Mouse (Mus musculus) T-helper 1 cell (primary cell): ENCODE measurements at regions not wholly inside any gene's neighbourhood (a gene's known extent, or its start where the extent isn't known, plus 50 kb on each side); places are given as distances from the start of the nearest gene placed in this dataset.

Experiments used
- in situ Hi-C: fragments of 300-600 bp; cut with MboI, MseI; formaldehyde crosslinking; loops from one replicate; pipeline ENCODE4 v1.15.1; 2025; ENCODE audit warnings: high pct_unique_total_duplicates

DNA sequence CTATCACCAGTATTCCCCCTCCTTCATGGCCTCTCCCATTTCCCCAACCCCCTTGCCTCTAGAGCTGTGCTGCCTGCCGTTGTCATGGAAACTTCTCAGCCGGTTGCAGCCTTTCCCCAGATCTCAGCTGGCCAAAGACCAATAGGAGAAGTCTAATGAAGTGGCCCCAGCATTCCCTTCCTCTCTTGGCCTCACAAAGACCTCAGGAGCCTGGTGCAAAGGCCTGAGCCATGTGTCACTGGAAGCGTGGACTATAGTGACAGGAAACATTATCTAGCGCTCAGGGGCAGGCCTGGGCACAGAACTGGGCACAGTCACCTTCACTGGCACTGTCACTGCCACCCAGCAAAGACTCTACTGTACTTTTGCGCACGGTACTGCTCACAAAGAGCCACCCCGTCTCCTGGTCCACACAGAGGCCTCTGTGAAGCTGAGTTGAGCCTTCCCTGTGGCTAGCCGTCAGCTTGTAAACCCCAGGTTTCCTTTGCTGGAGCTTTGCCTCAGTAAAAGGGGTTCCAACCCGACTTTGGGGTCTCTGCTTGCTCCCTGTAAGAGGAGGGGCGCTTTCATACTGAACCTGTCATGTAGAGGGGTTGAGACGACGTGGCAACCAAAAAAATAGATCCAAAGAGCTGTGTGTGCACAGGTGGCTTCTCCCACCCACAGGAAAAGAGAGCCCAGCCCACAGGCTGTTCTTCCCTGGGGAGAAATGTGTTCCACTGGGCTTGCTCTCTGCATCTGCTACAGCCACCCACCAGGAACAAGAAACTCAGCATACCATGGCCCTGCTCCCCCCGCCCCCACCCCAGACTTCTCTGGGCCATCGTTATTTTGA lies 282.5 kb upstream of the Gjb5 start:
- in situ Hi-C loops, result no loop called here

GRCm38 (mm10) chr4:127639765-127640164 lies 281.8 kb upstream of the Gjb5 start:
- in situ Hi-C loops, result no loop called here

- in situ Hi-C loops, result no loop called here
These were observed 279.0 kb upstream of the Gjb5 start for GRCm38 (mm10) chr4:127636934-127637333.

- in situ Hi-C loops, result no loop called here
These were observed 277.3 kb upstream of the Gjb5 start for GRCm38 (mm10) chr4:127635262-127635661.

DNA sequence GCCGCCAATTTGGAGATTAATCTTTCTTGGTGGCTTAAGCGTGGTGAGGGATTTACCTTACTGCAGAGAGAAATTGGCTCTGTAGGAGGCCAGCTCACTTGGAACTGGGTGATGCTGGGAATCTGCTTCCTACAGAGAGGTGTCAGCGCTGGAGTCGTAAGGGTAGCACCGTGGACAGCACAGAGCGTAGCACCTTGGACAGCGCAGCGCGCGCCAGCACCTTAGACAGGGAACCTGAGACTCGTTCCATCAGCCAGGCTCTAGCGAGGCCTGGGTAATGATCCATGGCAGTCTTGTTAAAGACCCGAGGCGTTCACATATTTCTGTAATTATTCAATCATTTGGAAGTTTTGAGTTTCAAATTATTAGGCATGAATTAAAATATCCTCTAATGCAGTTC lies 261.9 kb upstream of the Gjb5 start:
- in situ Hi-C loops, result no loop called here

GRCm38 (mm10) chr4:127612761-127613160 lies 254.8 kb upstream of the Gjb5 start:
- in situ Hi-C loops, result loop anchor here (5.0 kb wide), 1 partner anchor 235 kb away; no protein-coding TSS in a partner anchor

- in situ Hi-C loops, result no loop called here
These were observed 242.9 kb upstream of the Gjb5 start for GRCm38 (mm10) chr4:127600919-127601318.

GRCm38 (mm10) chr4:127598610-127599009 lies 240.6 kb upstream of the Gjb5 start:
- in situ Hi-C loops, result no loop called here

- in situ Hi-C loops, result no loop called here
These were observed 236.1 kb upstream of the Gjb5 start for GRCm38 (mm10) chr4:127594081-127594480.

- in situ Hi-C loops, result no loop called here
These were observed 233.6 kb upstream of the Gjb5 start for GRCm38 (mm10) chr4:127591540-127591939.

DNA sequence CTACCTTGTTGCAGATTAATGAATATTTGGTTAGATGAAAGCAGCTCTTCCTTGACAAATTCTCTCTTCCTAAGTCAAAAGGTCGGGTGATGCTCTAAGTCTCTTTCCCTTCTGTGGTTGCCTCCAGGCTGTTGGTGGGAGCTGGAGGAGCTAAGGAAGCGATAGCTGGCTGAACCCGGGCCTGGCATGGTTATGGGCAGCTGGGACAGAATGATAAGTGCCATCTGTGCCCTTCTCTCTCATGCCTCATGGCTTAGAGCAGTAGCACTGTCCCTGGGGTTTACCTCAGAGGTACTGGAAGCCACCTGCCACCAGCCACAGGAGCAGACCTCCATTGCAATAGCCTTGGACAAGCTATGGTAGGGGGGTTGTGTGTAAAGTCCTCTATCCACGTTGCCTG lies 228.8 kb upstream of the Gjb5 start:
- in situ Hi-C loops, result no loop called here

GRCm38 (mm10) chr4:127576521-127576920 lies 218.5 kb upstream of the Gjb5 start:
- in situ Hi-C loops, result no loop called here

GRCm38 (mm10) chr4:127562602-127563001 lies 204.6 kb upstream of the Gjb5 start:
- in situ Hi-C loops, result no loop called here

- in situ Hi-C loops, result no loop called here
These were observed 200.6 kb upstream of the Gjb5 start for GRCm38 (mm10) chr4:127558572-127558971.

GRCm38 (mm10) chr4:127552456-127553225 lies 194.7 kb upstream of the Gjb5 start:
- in situ Hi-C loops, result no loop called here

GRCm38 (mm10) chr4:127549581-127549980 lies 191.6 kb upstream of the Gjb5 start:
- in situ Hi-C loops, result no loop called here

DNA sequence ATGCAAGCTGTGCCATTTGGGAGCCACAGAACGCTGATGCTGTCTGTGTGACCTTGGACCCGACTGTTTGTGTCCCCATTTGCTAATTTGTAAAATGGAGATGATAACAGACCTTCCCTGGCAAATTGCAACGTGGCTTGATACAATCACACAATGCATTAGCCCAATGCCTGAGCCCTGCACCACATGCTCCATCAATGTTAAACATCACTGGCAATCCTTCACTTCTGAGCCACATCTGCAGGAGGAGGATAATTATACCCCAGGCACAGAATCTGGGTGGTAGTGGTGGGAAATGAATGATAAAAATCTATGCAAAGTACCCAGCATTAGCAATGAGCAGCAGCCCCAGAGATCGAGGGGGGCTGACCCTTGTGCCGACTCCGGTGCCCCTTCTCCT lies 191.0 kb upstream of the Gjb5 start:
- in situ Hi-C loops, result no loop called here

DNA sequence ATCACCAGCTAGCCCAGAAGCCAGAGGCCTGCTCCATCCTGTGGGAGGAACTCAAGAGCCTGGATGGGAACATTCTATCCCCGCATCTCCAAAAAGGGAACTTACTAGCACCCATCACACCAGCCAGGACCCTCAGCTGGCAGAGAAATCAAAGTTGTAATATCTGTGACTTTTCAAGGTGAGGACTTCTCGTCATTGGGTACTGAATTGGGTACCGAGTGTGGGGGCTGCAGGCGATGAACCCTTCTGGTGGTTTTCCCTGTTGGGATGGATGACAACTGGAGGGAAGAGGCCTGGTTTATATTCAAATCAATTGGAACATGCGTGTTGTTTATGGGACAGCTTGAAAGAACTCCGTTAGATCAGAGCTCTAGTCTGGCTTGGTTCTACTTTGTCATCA lies 187.1 kb upstream of the Gjb5 start:
- in situ Hi-C loops, result no loop called here

DNA sequence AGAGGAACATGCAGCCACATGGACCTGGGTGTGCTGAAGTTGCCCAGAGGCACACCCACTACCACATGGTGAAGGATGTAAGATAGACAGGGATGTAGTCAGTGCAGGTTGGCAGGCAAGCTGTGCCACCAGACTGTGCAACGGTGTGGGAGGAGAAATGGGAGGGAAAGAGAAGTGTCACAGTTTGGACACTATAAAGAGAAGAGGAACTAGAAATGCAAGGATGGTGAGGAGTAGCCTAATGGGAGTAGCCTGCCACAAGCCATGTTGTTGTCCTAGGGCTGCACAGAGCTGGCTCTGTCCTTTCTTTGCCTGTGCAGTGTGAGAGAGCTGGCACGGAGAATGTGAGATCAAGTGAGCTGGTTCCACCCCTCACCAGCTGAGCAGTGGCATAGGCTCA lies 185.3 kb upstream of the Gjb5 start:
- in situ Hi-C loops, result no loop called here

GRCm38 (mm10) chr4:127542771-127543170 lies 184.8 kb upstream of the Gjb5 start:
- in situ Hi-C loops, result no loop called here

- in situ Hi-C loops, result no loop called here
These were observed 179.0 kb upstream of the Gjb5 start for GRCm38 (mm10) chr4:127536952-127537351.

DNA sequence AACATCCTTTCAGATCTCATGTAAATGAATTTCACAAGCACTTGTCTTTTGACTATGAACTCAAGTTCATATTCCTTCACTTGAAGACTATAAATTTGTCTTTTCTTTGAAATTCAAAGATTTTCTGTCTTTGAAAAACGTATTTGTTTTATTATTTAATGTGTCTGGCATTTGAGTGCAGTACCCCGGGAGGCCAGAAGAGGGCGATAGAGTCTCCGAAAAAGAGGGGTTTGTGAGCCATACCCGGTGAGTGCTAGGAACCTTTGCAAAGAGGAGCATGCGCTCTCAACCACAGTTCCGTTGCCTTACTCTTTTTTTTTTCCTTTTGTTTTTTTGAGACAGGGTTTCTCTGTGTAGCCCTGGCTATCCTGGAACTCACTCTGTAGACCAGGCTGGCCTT lies 177.6 kb upstream of the Gjb5 start:
- in situ Hi-C loops, result no loop called here

DNA sequence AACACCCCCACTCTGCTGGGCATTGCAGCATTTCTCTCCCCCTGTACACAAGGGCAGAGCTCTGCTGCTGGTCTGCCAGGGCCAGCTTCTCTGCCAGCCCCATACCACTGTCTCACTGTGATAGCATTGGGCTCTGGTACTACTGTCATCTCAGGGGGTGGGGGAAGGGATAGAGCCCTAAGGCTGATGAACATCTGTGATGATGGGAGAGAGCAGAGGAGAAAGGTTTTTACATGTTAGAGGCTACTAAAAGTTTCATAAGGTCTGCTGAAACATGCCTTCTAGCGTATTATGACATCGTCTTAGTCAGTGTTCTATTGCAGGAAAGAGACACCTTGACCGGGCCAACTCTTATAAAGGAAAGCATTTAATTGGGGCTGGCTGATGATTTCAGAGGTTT lies 176.4 kb upstream of the Gjb5 start:
- in situ Hi-C loops, result no loop called here
